Mouse (Mus musculus) lung, postnatal 0 days (tissue): ENCODE results near the gene Adgrf3.

Source experiments
- CTCF ChIP-seq: IDR thresholded peaks from 2 replicates; pipeline ENCODE4 v1.5.1; 2016; ENCODE audit warnings: antibody characterized with exemption, mild to moderate bottlenecking
- EP300 ChIP-seq: IDR thresholded peaks from 2 replicates; pipeline ENCODE4 v1.6.1; 2016; ENCODE audit warnings: antibody characterized with exemption, mild to moderate bottlenecking, control low read depth

DNA sequence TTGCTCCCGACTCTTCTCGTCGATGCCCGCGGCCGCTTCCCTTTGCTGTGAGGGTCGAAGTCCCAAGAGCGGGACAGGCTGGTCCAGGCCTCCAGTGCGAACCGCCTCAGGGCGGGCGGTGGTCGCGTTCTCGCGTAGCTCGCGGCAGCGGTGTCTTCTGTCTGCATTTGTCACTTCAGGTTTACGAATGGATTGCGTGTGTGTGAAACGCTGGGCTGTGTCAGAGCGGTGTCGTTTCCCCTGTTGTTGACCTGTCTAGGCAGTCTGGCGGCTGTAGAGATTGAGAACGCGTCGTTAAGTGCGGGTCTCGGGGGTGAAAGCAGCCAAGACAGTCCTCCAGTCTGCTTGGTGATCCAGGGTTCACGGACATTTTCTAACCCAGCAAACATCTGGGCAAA, 50.1 kb downstream of the Adgrf3 start:
- no peak for TF ChIP-seq CTCF
- no peak for TF ChIP-seq EP300
